Mouse (Mus musculus) frontal cortex, adult (tissue): ENCODE data around the gene Rps6kc1.
A peak's percentile ranks its signal among the peaks of the same experiment; 100 is the strongest.
"Not testable (repeated sequence)": the region's sequence is repeated elsewhere in the genome, so short reads cannot be mapped to it uniquely, and the experiment has no call there.

Source experiments
- ATAC-seq: cut with Nextera tagmentation; 2 replicates; pipeline ENCODE4 v1.9.2; 2017; ENCODE audit warnings: mild to moderate bottlenecking, moderate library complexity, mixed read lengths; ENCODE audit not compliant: low TSS enrichment

Gene Rps6kc1

GRCm38 (mm10) chr1:190911415-190912123 is at the start of gene Rps6kc1:
TSS of gene Rps6kc1 (minus strand) at chr1:190911770.
- peak; percentile 90 for ATAC-seq

- no peak for ATAC-seq
Observed at GRCm38 (mm10) chr1:190958821-190959220, 47.3 kb upstream of the Rps6kc1 start.

GRCm38 (mm10) chr1:190953009-190953408 is 41.4 kb upstream of the Rps6kc1 start:
- ATAC-seq, result no peak

GRCm38 (mm10) chr1:190951014-190951413 is 39.4 kb upstream of the Rps6kc1 start:
- ATAC-seq, result no peak

- no peak for ATAC-seq
Observed at GRCm38 (mm10) chr1:190948846-190949245, 37.3 kb upstream of the Rps6kc1 start.

GRCm38 (mm10) chr1:190948439-190948838 is 36.9 kb upstream of the Rps6kc1 start:
- ATAC-seq, result no peak

GRCm38 (mm10) chr1:190947986-190948385 is 36.4 kb upstream of the Rps6kc1 start:
- ATAC-seq, result no peak

- peak; percentile 94 for ATAC-seq
Observed at GRCm38 (mm10) chr1:190944109-190944760, 32.7 kb upstream of the Rps6kc1 start.

- no peak for ATAC-seq
Observed at GRCm38 (mm10) chr1:190939803-190940202, 28.2 kb upstream of the Rps6kc1 start.

GRCm38 (mm10) chr1:190930181-190930580 is 18.6 kb upstream of the Rps6kc1 start:
- no peak for ATAC-seq

- ATAC-seq, result peak; percentile 31
Observed at GRCm38 (mm10) chr1:190929010-190929695, 17.6 kb upstream of the Rps6kc1 start.

GRCm38 (mm10) chr1:190928370-190929009 is 16.9 kb upstream of the Rps6kc1 start:
- peak; percentile 93 for ATAC-seq

- peak; percentile 24 for ATAC-seq
Observed at GRCm38 (mm10) chr1:190927751-190928369, 16.3 kb upstream of the Rps6kc1 start.

- ATAC-seq, result no peak
Observed at GRCm38 (mm10) chr1:190927311-190927710, 15.7 kb upstream of the Rps6kc1 start.

GRCm38 (mm10) chr1:190924812-190925211 is 13.2 kb upstream of the Rps6kc1 start, which contains the start of gene Angel2:
TSS of gene Angel2 (plus strand) at chr1:190925112.
- ATAC-seq, result not testable (repeated sequence)

- ATAC-seq, result no peak
Observed at GRCm38 (mm10) chr1:190919725-190920469, 8.3 kb upstream of the Rps6kc1 start.

GRCm38 (mm10) chr1:190918938-190919337 is 7.4 kb upstream of the Rps6kc1 start:
- peak; percentile 89 for ATAC-seq

- no peak for ATAC-seq
Observed at GRCm38 (mm10) chr1:190912623-190913022, 1.1 kb upstream of the Rps6kc1 start.

GRCm38 (mm10) chr1:190910836-190911235 is 734 bp downstream of the Rps6kc1 start:
- ATAC-seq, result peak; percentile 27; the same call in 1 of the 2 replicates

GRCm38 (mm10) chr1:190904714-190905113 is 6.9 kb downstream of the Rps6kc1 start:
- ATAC-seq, result no peak

- no peak for ATAC-seq
Observed at GRCm38 (mm10) chr1:190904136-190904535, 7.4 kb downstream of the Rps6kc1 start.
